Mouse (Mus musculus): ENCODE data around the gene Stard5. TPM values are rescaled to one million over a fixed set of nuclear protein-coding genes. Genes with fewer than 3 reads are reported as not detected.

Stard5 gene
- polyA plus RNA-seq, 1 experiment from 2014 or later = 8.1 TPM

DNA sequence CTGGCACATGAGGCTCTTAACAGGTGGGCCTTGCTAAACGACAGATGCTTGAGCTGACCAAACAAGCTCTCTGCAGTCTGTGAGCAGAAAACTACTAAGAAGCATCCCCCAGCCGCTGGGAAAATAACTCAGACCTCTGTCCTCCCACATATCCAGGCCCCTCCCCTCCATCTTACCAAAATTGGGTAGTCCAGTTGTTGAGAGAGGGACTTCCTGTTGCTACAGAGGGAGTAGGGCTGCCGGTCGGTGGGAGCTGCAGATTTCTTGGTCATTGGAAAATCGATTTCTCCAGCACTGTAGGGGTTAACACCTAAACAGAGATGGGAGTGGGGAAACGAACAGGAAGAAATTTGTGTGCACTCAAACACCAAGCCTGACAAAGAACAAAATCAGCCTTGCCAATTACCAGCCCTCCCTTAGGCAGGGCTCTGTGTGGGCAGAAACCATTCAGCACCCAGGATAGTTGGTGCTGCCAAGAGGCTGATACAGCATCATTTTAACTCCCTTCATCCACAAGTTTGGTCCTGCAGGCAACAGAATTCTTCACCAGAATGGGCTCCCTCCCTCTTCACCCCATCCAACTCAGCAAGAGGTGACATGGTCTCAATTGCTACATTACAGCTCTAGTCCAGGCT is 51.0 kb downstream of the Stard5 start:
- ATAC-seq (no peak), DNase-seq (ENCODE audit: low spot score) (no peak)
- Histone ChIP-seq H3K4me1 (ENCODE audit: control insufficient read depth, insufficient read depth, low read length) (no peaks in the 10 kb centered on the region), H3K4me2 (ENCODE audit: low read length) (no peak overlapping the region), H3K4me3 (ENCODE audit: low read depth, low read length) (no peak overlapping the region), H3K36me3 (ENCODE audit: control insufficient read depth, insufficient read depth, low read length) (no peaks in the 10 kb centered on the region), H3K9me3 (replicated peaks; ENCODE audit: control insufficient read depth, low read length) (no peaks in the 10 kb centered on the region), H3K27me3 (replicated peaks; ENCODE audit: control insufficient read depth, insufficient read depth, low read length) (no peaks in the 10 kb centered on the region), H3K27ac (ENCODE audit: low read depth, low read length) (no peak overlapping the region), H3K9ac (ENCODE audit: low read length) (no peak overlapping the region)
- WGBS = 52% methylated on average over 6 of the region's 6 CpGs

DNA sequence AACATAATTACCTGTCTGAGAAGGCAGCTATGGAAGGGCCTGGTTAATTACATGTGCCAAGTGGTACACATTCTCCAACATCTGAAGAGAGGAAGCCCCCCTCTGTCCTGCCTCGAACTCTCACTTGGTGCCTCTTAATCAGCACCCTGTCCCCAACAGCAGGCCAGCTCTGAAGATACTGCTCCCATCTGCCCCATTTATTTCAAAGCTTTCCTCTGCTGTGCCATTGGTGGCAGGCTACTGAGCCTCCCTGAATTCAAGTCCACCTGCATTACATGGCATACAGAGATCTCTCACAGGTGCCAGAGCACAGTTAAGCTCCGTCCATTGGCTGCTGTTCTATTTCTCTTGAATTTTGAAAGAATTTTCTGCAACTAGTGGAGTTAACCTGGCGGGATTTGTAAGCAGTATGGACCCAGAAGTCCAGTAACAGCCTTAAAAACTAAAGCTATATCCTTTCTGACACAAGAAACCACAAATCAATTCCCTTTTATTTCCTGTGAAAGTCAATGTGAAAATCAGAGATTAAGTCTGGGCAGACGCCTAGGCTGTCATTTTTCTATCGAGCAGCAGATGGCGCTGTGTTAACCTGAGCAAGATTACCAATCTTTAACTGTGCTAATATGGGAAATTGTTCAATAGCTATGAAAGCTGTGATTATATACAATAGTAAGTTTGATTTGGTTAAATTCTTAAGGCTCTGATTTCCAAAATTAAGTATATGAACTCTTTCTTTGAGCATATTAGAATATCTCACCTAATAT is 63.9 kb downstream of the Stard5 start:
- 31% methylated on average over 6 of the region's 6 CpGs for WGBS
- H3K4me2 ChIP-seq (ENCODE audit: low read length) = no peak overlapping the region

DNA sequence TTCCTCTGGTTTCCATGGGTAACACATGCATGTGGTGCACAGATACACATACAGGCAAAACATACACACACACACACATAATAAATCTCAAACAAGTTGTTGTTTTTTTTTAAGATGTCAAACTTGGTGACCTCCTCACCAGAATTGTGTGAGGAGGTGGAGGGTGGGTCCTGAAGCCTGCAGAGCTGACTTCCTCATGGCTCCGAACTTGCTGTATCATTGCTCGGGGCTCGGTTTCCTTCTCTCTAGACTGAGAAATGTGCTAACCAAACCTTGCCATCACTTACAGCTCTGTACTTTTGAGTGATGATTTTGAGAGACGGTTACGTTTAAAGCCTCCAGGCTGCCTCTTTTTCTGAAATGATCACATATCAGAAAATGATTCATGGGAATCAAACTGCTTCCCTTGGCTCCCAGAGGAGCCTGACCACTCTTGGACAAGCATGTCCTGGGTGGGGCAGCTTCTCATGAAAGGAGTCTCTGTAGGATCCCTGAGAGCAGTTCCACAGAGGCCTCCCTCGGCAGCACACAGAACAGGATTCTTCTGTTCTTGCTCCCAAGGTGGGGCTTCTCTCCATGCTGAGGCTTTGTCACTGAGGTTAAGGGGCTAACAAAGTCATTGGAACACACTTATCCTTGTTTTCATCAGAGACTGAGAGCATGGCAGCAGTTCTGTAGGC is 67.4 kb downstream of the Stard5 start:
- Histone ChIP-seq H3K9me3 (replicated peaks; ENCODE audit: control insufficient read depth, low read length) (no peaks in the 10 kb centered on the region), H3K9ac (ENCODE audit: low read length) (no peak overlapping the region), H3K4me1 (ENCODE audit: control insufficient read depth, insufficient read depth, low read length) (no peaks in the 10 kb centered on the region), H3K4me2 (ENCODE audit: low read length) (no peak overlapping the region), H3K4me3 (ENCODE audit: low read depth, low read length) (no peak overlapping the region), H3K27ac (ENCODE audit: low read depth, low read length) (no peak overlapping the region), H3K27me3 (replicated peaks; ENCODE audit: control insufficient read depth, insufficient read depth, low read length) (no peaks in the 10 kb centered on the region), H3K36me3 (ENCODE audit: control insufficient read depth, insufficient read depth, low read length) (no peaks in the 10 kb centered on the region)
- WGBS = 84% methylated on average over 6 of the region's 6 CpGs
- no peak for DNase-seq (ENCODE audit: low spot score)
- no peak for ATAC-seq

More for the DNA sequence above, 63.9 kb downstream of the Stard5 start:
- ATAC-seq (no peak; the same call in 1 of the 2 replicates), DNase-seq (ENCODE audit: low spot score) (peak; percentile 61)
- Histone ChIP-seq H3K27ac (ENCODE audit: low read depth, low read length) (no peak overlapping the region), H3K4me3 (ENCODE audit: low read depth, low read length) (no peak overlapping the region), H3K9ac (ENCODE audit: low read length) (no peak overlapping the region), H3K9me3 (replicated peaks; ENCODE audit: control insufficient read depth, low read length) (no peaks in the 10 kb centered on the region), H3K36me3 (ENCODE audit: control insufficient read depth, insufficient read depth, low read length) (no peaks in the 10 kb centered on the region), H3K4me1 (ENCODE audit: control insufficient read depth, insufficient read depth, low read length) (no peaks in the 10 kb centered on the region), H3K27me3 (replicated peaks; ENCODE audit: control insufficient read depth, insufficient read depth, low read length) (no peaks in the 10 kb centered on the region)

Other genes starting within 250 kb of the Stard5 start
- 0.14 and 0.23 TPM in 2 replicates for gene Tmc3, start 47.0 kb upstream of the Stard5 start, polyA plus RNA-seq (2014; fragmentation: Nextera tagmentation; extraction: Ambion mirVana)
- 0.91 and 1.3 TPM in 2 replicates for gene Il16, start 113.8 kb downstream of the Stard5 start, polyA plus RNA-seq (2014; fragmentation: Nextera tagmentation; extraction: Ambion mirVana)
- 0.98 and 1.5 TPM in 2 replicates for gene Cfap161, start 162.9 kb downstream of the Stard5 start, polyA plus RNA-seq (2014; fragmentation: Nextera tagmentation; extraction: Ambion mirVana)